Mouse (Mus musculus): ENCODE results near the gene Ikzf1. TPM values are rescaled to one million over a fixed set of nuclear protein-coding genes. Genes with fewer than 3 reads are reported as not detected.
A peak's percentile ranks its signal among the peaks of the same experiment; 100 is the strongest.

Ikzf1 gene
- polyA plus RNA-seq, 1 experiment: 645 TPM

GRCm38 (mm10) chr11:11715963-11716691 is 31.3 kb downstream of the Ikzf1 start:
- Histone ChIP-seq H3K4me1 (replicated peaks; ENCODE audit: control insufficient read depth, insufficient read depth, low read length) (peaks cover 56% of the 10 kb centered on the region), H3K36me3 (ENCODE audit: control insufficient read depth, insufficient read depth, low read length) (peaks cover 52% of the 10 kb centered on the region), H3K27ac (ENCODE audit: control insufficient read depth, insufficient read depth, low read length) (peak overlapping the region; percentile 96), H3K27me3 (ENCODE audit: control insufficient read depth, insufficient read depth, low read length) (no peaks in the 10 kb centered on the region), H3K4me3 (ENCODE audit: control insufficient read depth, insufficient read depth, low read length) (no peak overlapping the region)
- TF ChIP-seq CTCF (IDR thresholded peaks at IDR 0.05; ENCODE audit: borderline replicate concordance, control insufficient read depth, extremely low read depth, insufficient read depth, low read length, poor library complexity) (no peak), POLR2A (IDR thresholded peaks at IDR 0.05; ENCODE audit: control insufficient read depth, extremely low read depth, insufficient read depth, low read length, poor library complexity) (no peak)
- peak; percentile 44 for DNase-seq
- 8% methylated on average over 7 of the region's 7 CpGs for WGBS

GRCm38 (mm10) chr11:11716692-11717037 is 31.9 kb downstream of the Ikzf1 start:
- 3% methylated on average over 2 of the region's 2 CpGs for WGBS
- peak; percentile 73 for DNase-seq
- no peak overlapping the region for H3K4me3 ChIP-seq (ENCODE audit: control insufficient read depth, insufficient read depth, low read length)
- peak overlapping the region; percentile 20 for H3K27ac ChIP-seq (ENCODE audit: control insufficient read depth, insufficient read depth, low read length)
- peaks cover 55% of the 10 kb centered on the region for H3K36me3 ChIP-seq (ENCODE audit: control insufficient read depth, insufficient read depth, low read length)
- peaks cover 55% of the 10 kb centered on the region for H3K4me1 ChIP-seq (replicated peaks; ENCODE audit: control insufficient read depth, insufficient read depth, low read length)
- no peak for TF ChIP-seq CTCF (IDR thresholded peaks at IDR 0.05; ENCODE audit: borderline replicate concordance, control insufficient read depth, extremely low read depth, insufficient read depth, low read length, poor library complexity)
- no peak for TF ChIP-seq POLR2A (IDR thresholded peaks at IDR 0.05; ENCODE audit: control insufficient read depth, extremely low read depth, insufficient read depth, low read length, poor library complexity)
- no peaks in the 10 kb centered on the region for H3K27me3 ChIP-seq (ENCODE audit: control insufficient read depth, insufficient read depth, low read length)

- Histone ChIP-seq H3K4me3 (ENCODE audit: control insufficient read depth, insufficient read depth, low read length) (no peak overlapping the region), H3K27ac (ENCODE audit: control insufficient read depth, insufficient read depth, low read length) (peak overlapping the region; percentile 50), H3K4me1 (replicated peaks; ENCODE audit: control insufficient read depth, insufficient read depth, low read length) (peaks cover 50% of the 10 kb centered on the region), H3K36me3 (ENCODE audit: control insufficient read depth, insufficient read depth, low read length) (peaks cover 58% of the 10 kb centered on the region), H3K27me3 (ENCODE audit: control insufficient read depth, insufficient read depth, low read length) (no peaks in the 10 kb centered on the region)
- 63% methylated on average over 4 of the region's 4 CpGs for WGBS
- no peak for TF ChIP-seq POLR2A (IDR thresholded peaks at IDR 0.05; ENCODE audit: control insufficient read depth, extremely low read depth, insufficient read depth, low read length, poor library complexity)
- TF ChIP-seq CTCF (IDR thresholded peaks at IDR 0.05; ENCODE audit: borderline replicate concordance, control insufficient read depth, extremely low read depth, insufficient read depth, low read length, poor library complexity): peak; percentile 34; the same call in 1 of the 2 replicates
- DNase-seq: peak; percentile 17
Observed at GRCm38 (mm10) chr11:11717606-11718167, 32.9 kb downstream of the Ikzf1 start.

- Histone ChIP-seq H3K4me1 (replicated peaks; ENCODE audit: control insufficient read depth, insufficient read depth, low read length) (peaks cover 48% of the 10 kb centered on the region), H3K36me3 (ENCODE audit: control insufficient read depth, insufficient read depth, low read length) (peaks cover 55% of the 10 kb centered on the region), H3K4me3 (ENCODE audit: control insufficient read depth, insufficient read depth, low read length) (no peak overlapping the region), H3K27me3 (ENCODE audit: control insufficient read depth, insufficient read depth, low read length) (no peaks in the 10 kb centered on the region), H3K27ac (ENCODE audit: control insufficient read depth, insufficient read depth, low read length) (peak overlapping the region; percentile 68)
- no peak for TF ChIP-seq CTCF (IDR thresholded peaks at IDR 0.05; ENCODE audit: borderline replicate concordance, control insufficient read depth, extremely low read depth, insufficient read depth, low read length, poor library complexity)
- no peak for TF ChIP-seq POLR2A (IDR thresholded peaks at IDR 0.05; ENCODE audit: control insufficient read depth, extremely low read depth, insufficient read depth, low read length, poor library complexity)
- WGBS: 24% methylated on average over 5 of the region's 5 CpGs
- peak; percentile 15 for DNase-seq
Observed at GRCm38 (mm10) chr11:11719748-11720147, 34.9 kb downstream of the Ikzf1 start.

- Histone ChIP-seq H3K27ac (ENCODE audit: control insufficient read depth, insufficient read depth, low read length) (peak overlapping the region; percentile 98), H3K36me3 (ENCODE audit: control insufficient read depth, insufficient read depth, low read length) (peaks cover 57% of the 10 kb centered on the region), H3K4me1 (replicated peaks; ENCODE audit: control insufficient read depth, insufficient read depth, low read length) (peaks cover 46% of the 10 kb centered on the region), H3K4me3 (ENCODE audit: control insufficient read depth, insufficient read depth, low read length) (no peak overlapping the region), H3K27me3 (ENCODE audit: control insufficient read depth, insufficient read depth, low read length) (no peaks in the 10 kb centered on the region)
- TF ChIP-seq CTCF (IDR thresholded peaks at IDR 0.05; ENCODE audit: borderline replicate concordance, control insufficient read depth, extremely low read depth, insufficient read depth, low read length, poor library complexity): no peak
- TF ChIP-seq POLR2A (IDR thresholded peaks at IDR 0.05; ENCODE audit: control insufficient read depth, extremely low read depth, insufficient read depth, low read length, poor library complexity): no peak
- 19% methylated on average over 11 of the region's 11 CpGs for WGBS
- DNase-seq: peak; percentile 55
Observed at GRCm38 (mm10) chr11:11725252-11725875, 40.6 kb downstream of the Ikzf1 start.

GRCm38 (mm10) chr11:11725876-11726525 is 41.2 kb downstream of the Ikzf1 start:
- TF ChIP-seq POLR2A (IDR thresholded peaks at IDR 0.05; ENCODE audit: control insufficient read depth, extremely low read depth, insufficient read depth, low read length, poor library complexity): no peak
- no peak for TF ChIP-seq CTCF (IDR thresholded peaks at IDR 0.05; ENCODE audit: borderline replicate concordance, control insufficient read depth, extremely low read depth, insufficient read depth, low read length, poor library complexity)
- Histone ChIP-seq H3K27me3 (ENCODE audit: control insufficient read depth, insufficient read depth, low read length) (no peaks in the 10 kb centered on the region), H3K36me3 (ENCODE audit: control insufficient read depth, insufficient read depth, low read length) (peaks cover 52% of the 10 kb centered on the region), H3K4me3 (ENCODE audit: control insufficient read depth, insufficient read depth, low read length) (no peak overlapping the region), H3K27ac (ENCODE audit: control insufficient read depth, insufficient read depth, low read length) (peak overlapping the region; percentile 98), H3K4me1 (replicated peaks; ENCODE audit: control insufficient read depth, insufficient read depth, low read length) (peaks cover 49% of the 10 kb centered on the region)
- peak; percentile 63 for DNase-seq
- 7% methylated on average over 5 of the region's 5 CpGs for WGBS
